In the genomic region with DNA sequence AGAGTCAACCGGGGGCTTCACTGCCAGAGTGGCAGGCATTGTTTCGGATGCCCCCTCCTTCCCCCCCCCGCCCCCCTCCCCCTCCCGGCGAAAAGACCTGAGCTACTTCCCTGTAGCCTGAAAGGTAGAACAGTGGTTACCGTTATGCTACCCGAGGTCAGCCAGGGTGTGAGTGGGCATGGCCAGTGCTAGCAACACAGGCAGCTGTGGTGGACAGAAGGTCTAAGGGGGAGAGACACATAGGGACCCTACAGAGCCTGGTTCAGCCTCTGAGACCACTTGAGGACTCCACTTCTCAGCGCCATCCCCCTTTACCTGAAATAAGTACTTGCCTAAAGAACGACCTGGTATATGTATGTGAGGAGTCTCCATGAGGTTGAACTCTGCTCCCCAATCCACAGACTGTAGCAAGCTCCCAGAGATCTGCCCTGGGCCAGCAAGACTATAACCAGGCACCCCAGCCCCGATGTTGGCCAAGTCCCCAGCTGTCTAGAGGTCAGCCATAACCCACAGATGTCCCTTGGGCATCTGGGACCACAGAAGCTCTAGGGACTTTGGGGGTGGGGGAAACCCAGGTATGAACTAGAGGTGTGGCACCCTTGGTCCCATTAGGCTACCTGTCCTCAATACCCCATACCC, we compare ENCODE assay signal across 8 mouse cellular contexts.
DNase-seq lines count a peak whose midpoint lies in the region; ATAC-seq and TF ChIP-seq lines count a peak whose summit lies in the region.

No protein-coding gene starts in this region.

- H3K36me3 ChIP-seq in forebrain, embryonic 10.5 days (replicated peaks), result no peaks in the 10 kb centered on the region
- no peaks in the 10 kb centered on the region for H3K36me3 ChIP-seq in limb, embryonic 11.5 days (ENCODE audit: control insufficient read depth, insufficient read depth, low read length)
- H3K36me3 ChIP-seq in neural tube, embryonic 15.5 days, result no peaks in the 10 kb centered on the region

- H3K4me3 ChIP-seq in left cerebral cortex, adult 2 months, result peak overlapping the region; percentile 44
- H3K4me3 ChIP-seq in forebrain, embryonic 10.5 days, result peak overlapping the region; percentile 47
- peak overlapping the region; percentile 22; the same call in 1 of the 2 replicates for H3K4me3 ChIP-seq in limb, embryonic 11.5 days (ENCODE audit: low read depth, low read length)
- H3K4me3 ChIP-seq in neural tube, embryonic 15.5 days (replicated peaks), result peak overlapping the region; percentile 39

- H3K9ac ChIP-seq in limb, embryonic 11.5 days (ENCODE audit: low read length), result peak overlapping the region; percentile 77
- peak overlapping the region; percentile 58; the same call in 1 of the 2 replicates for H3K9ac ChIP-seq in neural tube, embryonic 15.5 days (replicated peaks)

- no peak for TF ChIP-seq CTCF in left cerebral cortex, adult 2 months (IDR thresholded peaks at IDR 0.05)

- H3K27me3 ChIP-seq in forebrain, embryonic 10.5 days (ENCODE audit: poor library complexity, severe bottlenecking), result peaks cover 99% of the 10 kb centered on the region
- peaks cover 2% of the 10 kb centered on the region; the same call in 1 of the 2 replicates for H3K27me3 ChIP-seq in limb, embryonic 11.5 days (ENCODE audit: control insufficient read depth, insufficient read depth, low read length)
- H3K27me3 ChIP-seq in neural tube, embryonic 15.5 days (replicated peaks), result peaks cover 5% of the 10 kb centered on the region; the same call in 1 of the 2 replicates

- peak overlapping the region; percentile 72 for H3K4me2 ChIP-seq in limb, embryonic 11.5 days (ENCODE audit: low read depth, severe bottlenecking)
- H3K4me2 ChIP-seq in neural tube, embryonic 15.5 days, result peak overlapping the region; percentile 65

- DNase-seq in left cerebral cortex, adult 2 months (ENCODE audit: extremely low spot score in 1 of 2, low spot score in 2 of 2), result no peak
- DNase-seq in left cerebral cortex, postnatal 25 days (ENCODE audit: low spot score in 2 of 2), result no peak
- no peak for DNase-seq in forebrain, embryonic 10.5 days (ENCODE audit: extremely low spot score, low spot score)
- DNase-seq in limb, embryonic 11.5 days (ENCODE audit: low spot score), result no peak
- no peak for DNase-seq in ovary, postnatal 10 days (ENCODE audit: low spot score)
- no peak for DNase-seq in cerebellum, postnatal 14 days

- 37% methylated on average over 8 of the region's 10 CpGs for WGBS in forebrain, embryonic 10.5 days
- 29% methylated on average over 10 of the region's 10 CpGs for WGBS in limb, embryonic 11.5 days
- WGBS in neural tube, embryonic 15.5 days, result 30% methylated on average over 10 of the region's 10 CpGs

- H3K9me3 ChIP-seq in forebrain, embryonic 10.5 days, result no peaks in the 10 kb centered on the region
- H3K9me3 ChIP-seq in limb, embryonic 11.5 days (ENCODE audit: control insufficient read depth, low read length), result no peaks in the 10 kb centered on the region
- no peaks in the 10 kb centered on the region for H3K9me3 ChIP-seq in neural tube, embryonic 15.5 days (replicated peaks)

- ATAC-seq in limb, embryonic 11.5 days (ENCODE audit: insufficient number of reproducible peaks, low FRiP score, low TSS enrichment, low read depth), result 0 out of 2 replicates have a peak, but pooled peaks have one; percentile 53
- ATAC-seq in neural tube, embryonic 15.5 days (ENCODE audit: low FRiP score), result peak; percentile 32; the same call in 1 of the 2 replicates
- ATAC-seq in megakaryocyte-erythroid progenitor cell, adult 5-6 weeks (replicated peaks; ENCODE audit: low FRiP score, low TSS enrichment, poor library complexity, severe bottlenecking), result no peak

- intact Hi-C loops in left cerebral cortex, adult 2 months (cut with DNase I), result no loop called here
- intact Hi-C loops in left cerebral cortex, postnatal 25 days (cut with DNase I), result no loop called here

- no peak overlapping the region; the same call in 1 of the 2 replicates for H3K27ac ChIP-seq in left cerebral cortex, adult 2 months
- peak overlapping the region; percentile 76 for H3K27ac ChIP-seq in forebrain, embryonic 10.5 days
- H3K27ac ChIP-seq in limb, embryonic 11.5 days (replicated peaks; ENCODE audit: low read depth, low read length), result peak overlapping the region; percentile 84
- peak overlapping the region; percentile 85 for H3K27ac ChIP-seq in neural tube, embryonic 15.5 days (replicated peaks)

- H3K4me1 ChIP-seq in forebrain, embryonic 10.5 days, result peaks cover 19% of the 10 kb centered on the region
- peaks cover 11% of the 10 kb centered on the region for H3K4me1 ChIP-seq in limb, embryonic 11.5 days (ENCODE audit: control insufficient read depth, insufficient read depth, low read length)
- peaks cover 39% of the 10 kb centered on the region for H3K4me1 ChIP-seq in neural tube, embryonic 15.5 days
